Mouse (Mus musculus) forebrain, embryonic 11.5 days (tissue): ENCODE data around the gene Gm9936. TPM values are rescaled to one million over a fixed set of nuclear protein-coding genes. Genes with fewer than 3 reads are reported as not detected.
A peak's percentile ranks its signal among the peaks of the same experiment; 100 is the strongest.

Experiments
- ATAC-seq: fragments of 200-750 bp; cut with Nextera tagmentation; replicated peaks from 2 replicates; pipeline ENCODE4 v1.8.0; 2017; ENCODE audit warnings: moderate TSS enrichment; ENCODE audit not compliant: low FRiP score
- DNase-seq: peaks from one replicate; pipeline ENCODE4 v3.0.0-alpha.2; 2017; ENCODE audit warnings: low spot score
- H3K27ac ChIP-seq: fragments of 300-500 bp; sonication (generic); 2 replicates; pipeline ENCODE4 v1.5.1; 2014; ENCODE audit warnings: low read depth, low read length
- H3K27me3 ChIP-seq: fragments of 300-500 bp; sonication (generic); 2 replicates; pipeline ENCODE4 v1.6.1; 2014; ENCODE audit warnings: mild to moderate bottlenecking, low read length, mixed read lengths; ENCODE audit not compliant: control insufficient read depth, insufficient read depth
- H3K36me3 ChIP-seq: fragments of 300-500 bp; sonication (generic); 2 replicates; pipeline ENCODE4 v1.6.1; 2014; ENCODE audit warnings: mild to moderate bottlenecking, low read length, moderate library complexity, mixed read lengths; ENCODE audit not compliant: control insufficient read depth, insufficient read depth
- H3K4me1 ChIP-seq: fragments of 300-500 bp; sonication (generic); replicated peaks from 2 replicates; pipeline ENCODE4 v1.6.1; 2014; ENCODE audit warnings: low read length, mixed read lengths; ENCODE audit not compliant: control insufficient read depth, insufficient read depth
- H3K4me2 ChIP-seq: fragments of 300-500 bp; sonication (generic); 2 replicates; pipeline ENCODE4 v1.6.1; 2014; ENCODE audit warnings: low read depth, mild to moderate bottlenecking, low read length, moderate library complexity, mixed read lengths; ENCODE audit not compliant: severe bottlenecking
- H3K4me3 ChIP-seq: fragments of 300-500 bp; sonication (generic); 2 replicates; pipeline ENCODE4 v1.5.1; 2014; ENCODE audit warnings: low read depth, low read length
- H3K9ac ChIP-seq: fragments of 300-500 bp; sonication (generic); 2 replicates; pipeline ENCODE4 v1.6.1; 2014; ENCODE audit warnings: low read length
- H3K9me3 ChIP-seq: fragments of 300-500 bp; sonication (generic); 2 replicates; pipeline ENCODE4 v1.6.1; 2016; ENCODE audit warnings: low read length, mixed read lengths; ENCODE audit not compliant: control insufficient read depth
- WGBS: fragments of 180-500 bp; shearing (Covaris S2); extraction: QIAGEN DNeasy Blood & Tissue Kit; methylation state at CpG from one replicate; pipeline ENCODE4 v1.1.7; 2014; 5-methylcytosine and 5-hydroxymethylcytosine counted together
- polyA plus RNA-seq: library from polyadenylated mRNA; unstranded; fragments of >200 nt; fragmentation: Nextera tagmentation; extraction: Ambion mirVana; gene quantifications from 2 replicates; pipeline ENCODE4 v1.2.1, GENCODE M21; 2014

The Gm9936 gene
- polyA plus RNA-seq, 1 experiment from 2014 or later: 0.40 TPM

- Histone ChIP-seq H3K9me3 (no peaks in the 10 kb centered on the region), H3K27me3 (no peaks in the 10 kb centered on the region), H3K4me3 (peak overlapping the region; percentile 35), H3K4me1 (no peaks in the 10 kb centered on the region; the same call in 1 of the 2 replicates), H3K27ac (no peak overlapping the region), H3K4me2 (peak overlapping the region; percentile 60), H3K9ac (peak overlapping the region; percentile 54), H3K36me3 (no peaks in the 10 kb centered on the region)
- ATAC-seq: peak; percentile 84
- WGBS: 11% methylated on average over 27 of the region's 27 CpGs
- peak; percentile 95 for DNase-seq
Observed at GRCm38 (mm10) chr5:114825978-114826691, 32.3 kb downstream of the Gm9936 start.

GRCm38 (mm10) chr5:114824197-114824596 lies 34.3 kb downstream of the Gm9936 start:
- no peak overlapping the region for H3K9ac ChIP-seq
- H3K36me3 ChIP-seq: no peaks in the 10 kb centered on the region
- no peaks in the 10 kb centered on the region; the same call in 1 of the 2 replicates for H3K4me1 ChIP-seq
- WGBS: 19% methylated on average over 9 of the region's 9 CpGs
- no peak overlapping the region for H3K4me3 ChIP-seq
- ATAC-seq (peak; percentile 32; the same call in 1 of the 2 replicates), DNase-seq (no peak)
- H3K9me3 ChIP-seq: no peaks in the 10 kb centered on the region
- no peak overlapping the region for H3K4me2 ChIP-seq
- no peaks in the 10 kb centered on the region for H3K27me3 ChIP-seq
- no peak overlapping the region for H3K27ac ChIP-seq

- peak within 1 kb of the TSS; percentile 74 for H3K4me3 ChIP-seq
Observed at GRCm38 (mm10) chr5:114822796-114823688, 35.4 kb downstream of the Gm9936 start, which contains the start of gene 1500011B03Rik. Gene 1500011B03Rik, minus strand, starts transcription at chr5:114823468.

GRCm38 (mm10) chr5:114818124-114818523 lies 40.4 kb downstream of the Gm9936 start:
- Histone ChIP-seq H3K27ac (no peak overlapping the region), H3K36me3 (no peaks in the 10 kb centered on the region), H3K9me3 (no peaks in the 10 kb centered on the region), H3K4me3 (no peak overlapping the region), H3K27me3 (no peaks in the 10 kb centered on the region), H3K9ac (no peak overlapping the region), H3K4me2 (no peak overlapping the region), H3K4me1 (no peaks in the 10 kb centered on the region)
- 79% methylated on average over 10 of the region's 11 CpGs for WGBS
- ATAC-seq (no peak), DNase-seq (no peak)

More at GRCm38 (mm10) chr5:114822796-114823688, 35.4 kb downstream of the Gm9936 start, which contains the start of gene 1500011B03Rik:
- ATAC-seq (peak; percentile 81), DNase-seq (peak; percentile 96)
- peak within 1 kb of the TSS; percentile 61 for H3K4me2 ChIP-seq
- H3K9me3 ChIP-seq: no peaks in the 10 kb centered on the region
- WGBS: 8% methylated on average over 52 of the region's 53 CpGs
- no peaks in the 10 kb centered on the region for H3K27me3 ChIP-seq
- H3K4me1 ChIP-seq: no peaks in the 10 kb centered on the region; the same call in 1 of the 2 replicates
- peak within 1 kb of the TSS; percentile 72; the same call in 1 of the 2 replicates for H3K27ac ChIP-seq
- no peaks in the 10 kb centered on the region for H3K36me3 ChIP-seq
- H3K9ac ChIP-seq: peak within 1 kb of the TSS; percentile 83

GRCm38 (mm10) chr5:114816599-114816998 lies 41.9 kb downstream of the Gm9936 start:
- no peak overlapping the region for H3K9ac ChIP-seq
- H3K27ac ChIP-seq: no peak overlapping the region
- no peaks in the 10 kb centered on the region for H3K4me1 ChIP-seq
- H3K36me3 ChIP-seq: no peaks in the 10 kb centered on the region
- ATAC-seq (no peak), DNase-seq (no peak)
- WGBS: 71% methylated on average over 6 of the region's 6 CpGs
- no peaks in the 10 kb centered on the region for H3K27me3 ChIP-seq
- no peaks in the 10 kb centered on the region for H3K9me3 ChIP-seq
- no peak overlapping the region for H3K4me2 ChIP-seq
- H3K4me3 ChIP-seq: no peak overlapping the region

- H3K4me1 ChIP-seq: no peaks in the 10 kb centered on the region
- no peaks in the 10 kb centered on the region for H3K27me3 ChIP-seq
- peaks cover 2% of the 10 kb centered on the region; the same call in 1 of the 2 replicates for H3K36me3 ChIP-seq
- peak; percentile 96 for ATAC-seq
- DNase-seq: peak; percentile 95
- H3K4me2 ChIP-seq: peak overlapping the region; percentile 58
- under 1% methylated on average over 50 of the region's 50 CpGs for WGBS
- H3K9ac ChIP-seq: peak overlapping the region; percentile 85
- H3K9me3 ChIP-seq: no peaks in the 10 kb centered on the region
- H3K27ac ChIP-seq: peak overlapping the region; percentile 68; the same call in 1 of the 2 replicates
- peak overlapping the region; percentile 70 for H3K4me3 ChIP-seq
Observed at GRCm38 (mm10) chr5:114813525-114814181, 44.8 kb downstream of the Gm9936 start.

GRCm38 (mm10) chr5:114809826-114810225 lies 48.7 kb downstream of the Gm9936 start:
- H3K4me3 ChIP-seq: no peak overlapping the region
- H3K9me3 ChIP-seq: no peaks in the 10 kb centered on the region
- no peaks in the 10 kb centered on the region for H3K27me3 ChIP-seq
- no peak overlapping the region for H3K27ac ChIP-seq
- WGBS: 92% methylated on average over 5 of the region's 5 CpGs
- no peak overlapping the region for H3K4me2 ChIP-seq
- no peaks in the 10 kb centered on the region for H3K4me1 ChIP-seq
- DNase-seq (no peak), ATAC-seq (no peak)
- H3K36me3 ChIP-seq: peaks cover 4% of the 10 kb centered on the region; the same call in 1 of the 2 replicates
- no peak overlapping the region for H3K9ac ChIP-seq

- H3K9me3 ChIP-seq: no peaks in the 10 kb centered on the region
- no peak for ATAC-seq
- 77% methylated on average over 10 of the region's 10 CpGs for WGBS
- no peak for DNase-seq
- H3K4me2 ChIP-seq: no peak overlapping the region
- no peaks in the 10 kb centered on the region for H3K27me3 ChIP-seq
- no peaks in the 10 kb centered on the region for H3K4me1 ChIP-seq
- peaks cover 4% of the 10 kb centered on the region; the same call in 1 of the 2 replicates for H3K36me3 ChIP-seq
- no peak overlapping the region for H3K27ac ChIP-seq
- no peak overlapping the region for H3K4me3 ChIP-seq
- no peak overlapping the region for H3K9ac ChIP-seq
Observed at GRCm38 (mm10) chr5:114809181-114809756, 49.2 kb downstream of the Gm9936 start.
